Mouse (Mus musculus): ENCODE measurements around the gene Cldn4. TPM values are rescaled to one million over a fixed set of nuclear protein-coding genes. Genes with fewer than 3 reads are reported as not detected.
A peak's percentile ranks its signal among the peaks of the same experiment; 100 is the strongest.

Cldn4 gene
- total RNA-seq, 1 experiment: 150 TPM

GRCm38 (mm10) chr5:134986298-134987268, 39.8 kb upstream of the Cldn4 start:
- TF ChIP-seq ZNF384 (IDR thresholded peaks at IDR 0.05; ENCODE audit: low read depth, low read length) (no peak), HCFC1 (IDR thresholded peaks at IDR 0.05; ENCODE audit: borderline replicate concordance, insufficient read depth, low read length) (0 out of 2 replicates have a peak, but pooled peaks have one; percentile 40), ZC3H11A (IDR thresholded peaks at IDR 0.05; ENCODE audit: borderline replicate concordance, low read depth, low read length) (no peak), MAFK (IDR thresholded peaks at IDR 0.05; ENCODE audit: insufficient read depth, low read depth, low read length) (no peak), CHD2 (IDR thresholded peaks at IDR 0.05; ENCODE audit: low read depth, low read length) (no peak)
- Histone ChIP-seq H3K9ac (ENCODE audit: insufficient read depth, low read depth, low read length, poor library complexity, severe bottlenecking) (peak overlapping the region; percentile 62), H3K9me3 (ENCODE audit: control insufficient read depth, insufficient read depth, low read depth, low read length) (no peaks in the 10 kb centered on the region), H3K27ac (ENCODE audit: insufficient read depth, low read depth, low read length, poor library complexity, severe bottlenecking) (peak overlapping the region; percentile 24; the same call in 1 of the 2 replicates), H3K36me3 (ENCODE audit: control insufficient read depth, insufficient read depth, low read length, poor library complexity, severe bottlenecking) (no peaks in the 10 kb centered on the region), H3K4me1 (ENCODE audit: control insufficient read depth in 2 of 2, insufficient read depth in 2 of 2, low read length in 2 of 2, poor library complexity in 1 of 2) (peaks cover 4 to 26% of the 10 kb centered on the region in 2 experiments), H3K4me3 (ENCODE audit: insufficient read depth in 1 of 2, low read depth in 1 of 2, low read length in 2 of 2, poor library complexity in 1 of 2, severe bottlenecking in 1 of 2) (peak overlapping the region; percentile 72 to 73)
- DNase-seq (ENCODE audit: low read depth, low spot score): no peak
- in situ Hi-C loops (cut with MboI; ENCODE audit: low sequenced_read_pairs in 2 of 2, unreplicated experiment in 2 of 2): no loop called here

GRCm38 (mm10) chr5:134985633-134986297, 39.0 kb upstream of the Cldn4 start, which contains the start of gene Cldn3:
TSS of gene Cldn3 (plus strand) at chr5:134986214.
- peaks cover 4 to 26% of the 10 kb centered on the region in 2 experiments for H3K4me1 ChIP-seq (ENCODE audit: control insufficient read depth in 2 of 2, insufficient read depth in 2 of 2, low read length in 2 of 2, poor library complexity in 1 of 2)
- H3K4me3 ChIP-seq (ENCODE audit: insufficient read depth in 1 of 2, low read depth in 1 of 2, low read length in 2 of 2, poor library complexity in 1 of 2, severe bottlenecking in 1 of 2): peak within 1 kb of the TSS; percentile 72 to 73
- in situ Hi-C loops (cut with MboI; ENCODE audit: low sequenced_read_pairs in 2 of 2, unreplicated experiment in 2 of 2): no loop called here
- peak; percentile 90 for DNase-seq (ENCODE audit: low read depth, low spot score)
- no peaks in the 10 kb centered on the region for H3K9me3 ChIP-seq (ENCODE audit: control insufficient read depth, insufficient read depth, low read depth, low read length)
- H3K36me3 ChIP-seq (ENCODE audit: control insufficient read depth, insufficient read depth, low read length, poor library complexity, severe bottlenecking): no peaks in the 10 kb centered on the region
- H3K9ac ChIP-seq (ENCODE audit: insufficient read depth, low read depth, low read length, poor library complexity, severe bottlenecking): peak within 1 kb of the TSS; percentile 62
- TF ChIP-seq MAFK (IDR thresholded peaks at IDR 0.05; ENCODE audit: insufficient read depth, low read depth, low read length) (no peak), ZNF384 (IDR thresholded peaks at IDR 0.05; ENCODE audit: low read depth, low read length) (no peak), HCFC1 (IDR thresholded peaks at IDR 0.05; ENCODE audit: borderline replicate concordance, insufficient read depth, low read length) (no peak; the same call in 1 of the 2 replicates), ZC3H11A (IDR thresholded peaks at IDR 0.05; ENCODE audit: borderline replicate concordance, low read depth, low read length) (no peak), CHD2 (IDR thresholded peaks at IDR 0.05; ENCODE audit: low read depth, low read length) (no peak)
- H3K27ac ChIP-seq (ENCODE audit: insufficient read depth, low read depth, low read length, poor library complexity, severe bottlenecking): peak within 1 kb of the TSS; percentile 41; the same call in 1 of the 2 replicates

- H3K36me3 ChIP-seq (ENCODE audit: control insufficient read depth, insufficient read depth, low read length, poor library complexity, severe bottlenecking): no peaks in the 10 kb centered on the region
- DNase-seq (ENCODE audit: low read depth, low spot score): no peak
- H3K9ac ChIP-seq (ENCODE audit: insufficient read depth, low read depth, low read length, poor library complexity, severe bottlenecking): no peak overlapping the region
- in situ Hi-C loops (cut with MboI; ENCODE audit: low sequenced_read_pairs in 2 of 2, unreplicated experiment in 2 of 2): no loop called here
- TF ChIP-seq MAFK (IDR thresholded peaks at IDR 0.05; ENCODE audit: insufficient read depth, low read depth, low read length) (no peak), CHD2 (IDR thresholded peaks at IDR 0.05; ENCODE audit: low read depth, low read length) (no peak), ZC3H11A (IDR thresholded peaks at IDR 0.05; ENCODE audit: borderline replicate concordance, low read depth, low read length) (no peak), HCFC1 (IDR thresholded peaks at IDR 0.05; ENCODE audit: borderline replicate concordance, insufficient read depth, low read length) (no peak), ZNF384 (IDR thresholded peaks at IDR 0.05; ENCODE audit: low read depth, low read length) (no peak)
- no peak overlapping the region for H3K4me3 ChIP-seq (ENCODE audit: insufficient read depth in 1 of 2, low read depth in 1 of 2, low read length in 2 of 2, poor library complexity in 1 of 2, severe bottlenecking in 1 of 2)
- H3K4me1 ChIP-seq (ENCODE audit: control insufficient read depth in 2 of 2, insufficient read depth in 2 of 2, low read length in 2 of 2, poor library complexity in 1 of 2): peaks cover 4 to 24% of the 10 kb centered on the region in 2 experiments
- H3K9me3 ChIP-seq (ENCODE audit: control insufficient read depth, insufficient read depth, low read depth, low read length): no peaks in the 10 kb centered on the region
- no peak overlapping the region for H3K27ac ChIP-seq (ENCODE audit: insufficient read depth, low read depth, low read length, poor library complexity, severe bottlenecking)
Observed at GRCm38 (mm10) chr5:134983771-134984170, 37.0 kb upstream of the Cldn4 start.

GRCm38 (mm10) chr5:134983111-134983510, 36.4 kb upstream of the Cldn4 start:
- H3K9ac ChIP-seq (ENCODE audit: insufficient read depth, low read depth, low read length, poor library complexity, severe bottlenecking): no peak overlapping the region
- H3K4me3 ChIP-seq (ENCODE audit: insufficient read depth in 1 of 2, low read depth in 1 of 2, low read length in 2 of 2, poor library complexity in 1 of 2, severe bottlenecking in 1 of 2): no peak overlapping the region
- no peaks in the 10 kb centered on the region for H3K9me3 ChIP-seq (ENCODE audit: control insufficient read depth, insufficient read depth, low read depth, low read length)
- DNase-seq (ENCODE audit: low read depth, low spot score): no peak
- H3K4me1 ChIP-seq (ENCODE audit: control insufficient read depth in 2 of 2, insufficient read depth in 2 of 2, low read length in 2 of 2, poor library complexity in 1 of 2): peaks cover 4 to 24% of the 10 kb centered on the region in 2 experiments
- H3K36me3 ChIP-seq (ENCODE audit: control insufficient read depth, insufficient read depth, low read length, poor library complexity, severe bottlenecking): no peaks in the 10 kb centered on the region
- TF ChIP-seq HCFC1 (IDR thresholded peaks at IDR 0.05; ENCODE audit: borderline replicate concordance, insufficient read depth, low read length): no peak
- TF ChIP-seq MAFK (IDR thresholded peaks at IDR 0.05; ENCODE audit: insufficient read depth, low read depth, low read length): no peak
- TF ChIP-seq CHD2 (IDR thresholded peaks at IDR 0.05; ENCODE audit: low read depth, low read length): no peak
- TF ChIP-seq ZC3H11A (IDR thresholded peaks at IDR 0.05; ENCODE audit: borderline replicate concordance, low read depth, low read length): no peak
- TF ChIP-seq ZNF384 (IDR thresholded peaks at IDR 0.05; ENCODE audit: low read depth, low read length): no peak
- in situ Hi-C loops (cut with MboI; ENCODE audit: low sequenced_read_pairs in 2 of 2, unreplicated experiment in 2 of 2): no loop called here
- no peak overlapping the region for H3K27ac ChIP-seq (ENCODE audit: insufficient read depth, low read depth, low read length, poor library complexity, severe bottlenecking)

Measured in ES-E14 (cell line).